Mouse (Mus musculus) CD4-positive, CD25-positive, alpha-beta regulatory T cell, adult 4 months (primary cell): ENCODE results near the gene Sco1. TPM values are rescaled to one million over a fixed set of nuclear protein-coding genes. Genes with fewer than 3 reads are reported as not detected.
"Not testable (repeated sequence)": the region's sequence is repeated elsewhere in the genome, so short reads cannot be mapped to it uniquely, and the experiment has no call there.

Experiments used
- ATAC-seq: one replicate; pipeline ENCODE4 v1.8.0; 2017
- polyA plus RNA-seq, 2 experiments: library from polyadenylated mRNA; unstranded; fragments of 100-300 nt; shearing (Covaris generic); gene quantifications; one replicate each; pipeline ENCODE4 v1.2.1; 2017

The Sco1 gene
- polyA plus RNA-seq: 1 to 10 TPM; 6.6 to 9.4 TPM

GRCm38 (mm10) chr11:67052321-67052952 lies at the start of gene Sco1, which contains the start of gene Adprm:
Gene Sco1, plus strand, starts transcription at chr11:67052670.
Gene Adprm, minus strand, starts transcription at chr11:67052594.
- ATAC-seq: peak; percentile 95

GRCm38 (mm10) chr11:67002911-67003310 lies 49.6 kb upstream of the Sco1 start:
- ATAC-seq: no peak

- no peak for ATAC-seq
Observed at GRCm38 (mm10) chr11:67007961-67008360, 44.5 kb upstream of the Sco1 start.

DNA sequence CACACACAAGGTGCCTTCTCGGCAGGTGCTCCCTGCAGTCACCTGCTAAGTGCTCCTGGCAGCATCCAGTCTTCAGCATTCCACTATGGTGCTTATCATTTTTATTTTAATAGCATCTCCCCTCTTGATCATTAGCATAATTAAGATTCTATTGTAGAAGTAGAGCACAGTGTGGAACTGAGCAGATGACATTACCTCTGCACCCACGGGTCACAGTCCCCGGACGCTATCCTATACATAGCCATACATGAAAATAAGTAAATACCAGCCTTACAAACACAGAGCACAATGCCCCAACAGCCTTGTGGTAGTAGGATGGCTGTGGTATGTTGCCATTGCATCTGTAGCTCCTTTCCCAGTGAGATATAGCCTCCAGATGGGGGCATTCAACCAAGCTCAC lies 43.9 kb upstream of the Sco1 start:
- ATAC-seq: no peak

GRCm38 (mm10) chr11:67010430-67010829 lies 42.0 kb upstream of the Sco1 start:
- ATAC-seq: no peak

DNA sequence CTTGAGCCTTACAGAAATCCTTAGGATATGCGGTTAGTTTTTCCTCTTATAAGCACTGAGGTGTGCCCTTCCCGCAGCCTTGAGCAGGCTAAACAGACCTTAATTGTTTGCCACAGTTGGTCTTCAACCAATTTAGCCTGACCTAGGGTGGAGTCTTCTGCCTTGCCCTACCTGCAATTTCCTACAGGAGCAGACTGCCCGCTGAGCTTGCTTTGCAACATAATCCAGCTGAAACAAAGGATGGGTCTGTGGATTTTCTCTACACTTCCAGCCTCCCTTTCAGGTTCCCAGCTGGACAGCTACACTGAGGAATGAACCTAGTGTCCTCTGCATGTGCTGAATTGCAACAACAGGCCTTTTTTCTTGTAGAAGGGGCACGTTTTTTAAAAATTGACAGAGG lies 40.8 kb upstream of the Sco1 start:
- no peak for ATAC-seq

DNA sequence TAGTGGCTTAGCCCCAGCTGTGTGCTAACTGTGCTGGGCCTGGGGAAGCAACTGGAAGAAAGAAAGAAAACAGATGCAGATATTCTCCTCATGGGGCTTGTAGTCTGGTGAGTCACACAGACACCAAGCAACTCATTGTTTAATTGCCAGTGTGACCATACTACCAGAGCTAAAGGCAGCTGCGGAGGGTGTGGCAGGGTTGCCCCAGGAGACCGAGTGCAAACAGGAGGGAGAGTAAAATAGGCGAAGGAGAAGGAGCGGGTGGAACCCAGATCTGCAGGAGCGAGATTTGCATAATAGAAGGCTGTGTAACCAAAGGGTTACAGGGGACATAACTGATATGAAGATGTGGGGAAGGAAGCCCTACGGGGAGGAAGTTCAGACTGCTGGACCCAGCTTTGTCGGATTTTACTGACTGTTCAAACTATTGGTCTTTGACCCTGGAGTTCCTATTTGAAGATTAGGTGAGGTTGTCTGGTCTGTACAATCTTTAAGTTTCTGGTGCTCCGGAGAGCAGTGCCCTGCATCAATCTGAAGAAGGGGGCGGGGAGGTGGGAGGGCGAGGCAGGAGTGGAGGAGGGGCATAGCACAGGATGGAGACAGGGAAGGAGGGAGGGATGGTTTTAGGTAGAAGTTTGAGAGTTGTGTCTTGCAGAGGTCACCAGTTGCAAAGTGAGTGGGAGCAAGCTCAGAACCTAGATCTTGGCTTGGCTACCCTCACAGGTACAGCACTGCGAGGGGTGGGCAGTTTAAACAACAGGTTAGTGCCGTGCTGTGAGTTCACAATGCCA lies 34.5 kb upstream of the Sco1 start:
- ATAC-seq: no peak

DNA sequence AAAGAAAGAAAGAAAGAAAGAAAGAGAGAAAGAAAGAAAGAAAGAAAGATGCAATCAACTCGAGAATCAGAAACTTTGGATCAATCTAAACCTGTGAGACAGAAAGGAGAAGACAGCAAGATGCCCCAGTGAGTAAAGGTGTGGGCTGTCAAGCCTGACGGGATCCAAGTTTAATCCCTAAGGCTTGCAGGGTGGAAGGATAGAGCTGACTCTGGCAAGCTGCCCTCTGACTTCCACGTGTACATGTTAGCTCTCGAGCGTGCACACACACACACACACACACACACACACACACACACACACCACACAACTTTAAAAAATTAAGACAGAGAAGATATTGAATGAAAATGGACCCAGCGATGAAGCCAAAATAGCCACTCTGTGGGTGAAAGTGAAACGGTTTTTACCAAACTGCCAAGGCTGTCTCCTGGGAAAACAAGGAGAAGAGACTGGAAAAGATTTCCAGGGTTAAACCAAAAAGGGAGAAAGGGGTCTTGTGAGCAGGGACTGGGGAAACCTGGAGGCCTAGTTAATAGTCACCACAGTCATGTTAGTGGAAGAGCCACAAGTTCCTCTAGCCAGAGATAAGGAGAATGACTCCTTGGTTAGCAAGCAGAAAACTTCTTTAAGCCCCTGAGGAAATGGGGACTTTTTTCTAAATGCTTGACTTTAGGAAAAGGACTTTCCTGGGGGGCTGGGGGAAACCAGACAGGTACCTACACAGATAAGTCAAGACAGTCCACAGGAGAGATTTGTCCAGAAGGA lies 32.6 kb upstream of the Sco1 start:
- no peak for ATAC-seq

DNA sequence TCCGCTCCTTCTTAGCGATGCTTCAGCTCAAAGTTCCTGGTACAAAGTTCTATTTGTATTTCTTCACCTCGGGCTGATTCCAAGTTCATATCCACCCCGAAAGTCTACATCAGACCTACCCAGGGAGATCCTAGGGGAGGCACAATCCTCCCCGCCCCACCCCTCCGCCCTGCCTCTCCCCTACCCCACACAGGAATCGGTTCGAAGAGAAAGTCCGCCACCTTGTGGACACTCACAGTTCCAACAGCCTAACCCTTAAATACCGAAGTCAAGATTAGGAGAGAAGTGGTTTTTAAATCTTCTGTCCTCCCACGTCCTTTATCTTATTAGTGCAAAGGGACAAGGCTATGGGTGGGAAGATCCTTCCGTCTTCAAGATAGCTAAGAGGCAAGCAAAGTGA lies 31.5 kb upstream of the Sco1 start:
- peak; percentile 38 for ATAC-seq

DNA sequence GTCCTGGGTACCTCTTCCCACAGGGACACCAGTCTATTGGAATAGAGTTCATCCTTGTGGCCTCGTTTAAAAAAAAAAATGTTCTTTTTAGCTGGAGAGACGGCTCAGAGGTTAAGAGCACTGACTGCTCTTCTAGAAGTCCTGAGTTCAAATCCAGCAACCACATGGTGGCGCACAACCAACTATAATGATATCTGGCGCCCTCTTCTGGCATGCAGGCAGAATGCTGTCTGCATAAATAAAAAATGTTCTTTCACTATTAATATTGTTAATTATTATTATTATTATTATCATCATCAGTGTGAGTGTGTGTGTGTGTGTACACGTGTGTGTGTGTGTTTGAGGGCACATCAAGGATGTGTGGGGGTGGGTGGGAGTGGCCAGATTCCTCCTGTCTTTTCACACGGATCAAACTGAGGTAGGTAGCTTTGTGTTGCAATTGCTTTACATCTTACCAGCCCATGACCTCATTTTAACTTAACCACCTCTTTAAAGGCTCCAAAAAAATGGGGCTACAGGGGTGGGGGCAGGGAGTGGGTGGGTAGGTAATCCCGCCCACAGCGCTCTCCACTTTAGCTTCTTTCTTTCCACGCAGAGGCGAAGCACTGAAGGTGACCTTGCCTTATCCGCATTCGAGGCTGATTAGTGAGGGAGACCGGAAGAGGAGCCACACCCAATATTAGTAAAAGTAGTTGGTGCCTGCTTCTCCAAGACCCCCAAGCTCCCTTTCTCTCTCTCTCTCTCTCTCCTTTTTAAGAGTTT lies 29.9 kb upstream of the Sco1 start:
- no peak for ATAC-seq

DNA sequence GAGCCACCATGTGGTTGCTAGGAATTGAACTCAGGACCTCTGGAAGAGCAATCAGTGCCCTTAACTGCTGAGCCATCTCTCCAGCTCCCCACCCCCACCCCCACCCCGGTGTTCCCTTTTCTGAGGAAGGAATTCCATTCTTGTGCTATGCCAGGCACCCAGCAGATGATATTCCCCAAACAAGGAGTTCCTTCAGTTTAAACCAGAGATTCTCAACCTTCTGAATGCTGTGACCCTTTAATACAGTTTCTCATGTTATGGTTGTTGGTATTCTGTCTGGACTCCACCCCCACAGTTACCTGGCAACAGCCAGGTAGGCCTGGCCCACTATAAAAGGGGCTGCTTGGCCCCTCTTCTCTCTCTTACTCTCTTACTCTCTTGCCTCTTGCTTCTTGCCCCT lies 29.3 kb upstream of the Sco1 start:
- ATAC-seq: not testable (repeated sequence)

GRCm38 (mm10) chr11:67023802-67024340 lies 28.6 kb upstream of the Sco1 start:
- no peak for ATAC-seq

DNA sequence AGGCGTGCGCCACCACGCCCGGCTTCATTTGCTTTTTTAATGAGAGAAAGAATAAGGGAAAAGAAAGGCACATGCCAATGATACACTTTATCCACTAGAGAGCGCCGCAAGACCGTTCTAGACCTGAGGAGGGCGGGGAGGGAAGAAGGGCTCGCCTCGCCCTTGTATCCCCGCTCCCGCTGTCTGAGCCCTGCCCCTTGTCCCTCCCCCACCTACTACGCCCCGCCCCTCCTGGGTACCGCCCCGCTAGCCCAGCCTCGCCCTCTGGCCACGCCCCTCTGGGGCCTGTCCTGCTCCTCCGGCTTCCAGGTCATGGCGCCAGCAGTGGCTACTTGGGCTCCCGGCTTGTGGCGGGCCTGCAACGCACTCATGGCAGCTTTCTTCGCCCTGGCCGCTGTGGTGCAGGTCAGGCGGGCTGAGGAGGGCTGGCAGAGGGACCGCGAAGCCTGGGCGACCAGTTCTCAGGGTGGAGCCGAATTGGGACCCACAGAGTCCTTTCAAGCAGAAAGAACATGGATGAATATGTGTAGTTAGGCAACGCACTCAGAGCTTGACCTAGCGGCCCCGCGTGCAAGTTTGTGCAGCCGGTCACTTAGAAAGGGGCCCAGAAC lies 27.5 kb upstream of the Sco1 start, which contains the start of gene Tmem220:
Tmem220 (plus strand) TSS at position 288 of the 611 bp plus-strand sequence.
- ATAC-seq: peak; percentile 96

GRCm38 (mm10) chr11:67030904-67031602 lies 21.4 kb upstream of the Sco1 start:
- no peak for ATAC-seq

DNA sequence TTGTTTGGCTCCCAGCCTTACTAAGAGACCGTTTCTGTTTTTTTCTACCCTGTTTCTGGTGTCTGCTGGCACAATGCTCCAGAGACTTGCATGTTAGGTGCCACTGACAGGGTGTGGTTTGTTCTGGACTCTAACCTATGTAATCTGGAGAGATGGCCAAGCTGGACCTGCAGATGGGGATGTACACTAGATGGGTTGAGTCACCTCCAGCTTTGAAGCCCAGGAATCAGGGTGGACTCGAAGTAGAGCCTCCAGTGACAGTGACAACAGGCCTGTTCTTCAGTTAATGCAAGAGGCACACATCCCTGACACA lies 20.9 kb upstream of the Sco1 start:
- no peak for ATAC-seq

DNA sequence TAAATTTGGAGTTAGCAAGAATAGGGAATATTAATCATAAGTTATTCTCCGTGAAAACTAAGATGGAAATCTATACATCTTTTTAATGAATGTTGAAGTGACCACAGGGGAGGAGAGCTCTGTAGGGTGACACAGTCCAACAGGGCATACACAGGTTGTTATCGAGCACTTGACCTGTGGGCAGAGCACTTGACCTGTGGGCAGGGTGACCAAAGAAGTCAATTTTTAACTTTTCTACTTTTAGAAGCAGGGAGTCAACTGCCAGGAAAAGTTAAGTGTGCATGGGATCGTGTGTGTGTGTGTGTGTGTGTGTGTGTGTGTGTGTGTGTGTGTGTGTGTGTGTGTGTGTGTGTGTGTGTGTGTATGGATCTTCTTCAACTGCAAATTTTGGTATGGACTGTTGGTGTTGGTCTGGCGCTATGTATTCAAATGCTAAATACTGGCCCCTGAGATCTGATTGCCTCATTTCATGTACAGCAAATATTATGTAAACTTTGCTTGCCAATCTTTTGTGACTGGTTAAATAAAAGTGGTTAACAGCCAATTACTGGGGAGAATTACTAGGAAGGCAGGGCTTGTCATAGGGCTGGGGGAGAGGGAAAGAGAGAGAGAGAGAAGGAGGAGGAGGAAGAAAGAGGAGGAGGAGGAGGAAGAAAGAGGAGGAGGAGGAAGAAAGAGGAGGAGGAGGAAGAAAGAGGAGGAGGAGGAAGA lies 17.5 kb upstream of the Sco1 start:
- ATAC-seq: no peak

GRCm38 (mm10) chr11:67036229-67036628 lies 16.2 kb upstream of the Sco1 start:
- no peak for ATAC-seq

DNA sequence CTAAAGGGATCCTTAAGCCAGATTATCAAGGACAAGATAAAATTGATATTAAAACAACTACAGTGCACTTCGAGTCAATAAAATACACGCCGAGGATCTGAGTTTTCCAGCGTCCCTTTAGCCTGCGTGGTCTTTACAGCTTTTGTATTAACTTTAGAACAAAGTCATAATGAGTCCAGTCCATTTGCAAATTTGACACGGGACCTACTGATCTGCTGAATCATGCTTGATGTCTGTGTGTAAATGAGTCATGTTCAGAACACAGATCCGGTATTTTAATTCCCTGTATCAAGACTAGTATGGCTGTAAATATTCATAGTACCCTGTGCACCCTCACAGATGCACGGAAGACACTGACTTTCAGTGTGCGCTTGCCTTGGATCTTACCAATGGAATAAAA lies 15.6 kb upstream of the Sco1 start:
- no peak for ATAC-seq

DNA sequence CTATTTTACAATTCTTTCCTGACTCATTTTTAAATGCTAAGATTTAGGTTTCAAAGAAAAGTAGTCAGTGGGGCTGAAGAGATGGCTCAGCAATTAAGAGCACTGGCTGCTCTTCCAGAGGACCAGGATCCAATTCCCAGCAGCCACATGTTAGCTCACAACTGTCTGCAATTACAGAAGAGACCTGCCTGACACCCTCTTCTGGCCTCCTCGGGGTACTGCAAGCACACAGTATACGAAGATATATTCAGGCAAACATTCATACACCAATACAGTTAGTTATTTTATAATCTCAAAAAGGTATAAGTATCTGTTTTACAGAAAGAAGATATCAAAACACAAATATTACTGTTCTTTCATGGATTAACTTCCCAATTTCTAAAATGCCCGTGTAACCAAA lies 12.7 kb upstream of the Sco1 start:
- ATAC-seq: no peak

GRCm38 (mm10) chr11:67040483-67040882 lies 12.0 kb upstream of the Sco1 start:
- no peak for ATAC-seq

DNA sequence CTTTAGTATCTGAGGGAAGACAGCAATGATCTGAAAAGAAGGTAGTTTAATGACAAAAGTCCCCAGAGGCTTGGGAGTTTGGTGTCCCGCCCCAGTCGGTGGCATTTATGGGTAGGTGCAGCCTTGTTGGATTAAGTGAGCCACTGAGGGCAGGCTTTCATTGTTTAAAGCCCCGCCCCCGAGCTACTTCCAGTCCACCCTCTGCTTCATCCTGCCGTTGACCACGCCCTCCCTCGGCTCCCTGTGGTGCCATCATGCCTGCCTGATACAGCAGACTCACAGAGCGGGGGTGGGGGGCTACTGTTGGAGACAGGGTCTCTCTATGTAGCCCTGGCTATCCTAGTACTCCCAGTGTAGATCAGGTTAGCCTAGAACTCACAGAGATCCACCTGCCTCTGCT lies 9.5 kb upstream of the Sco1 start:
- no peak for ATAC-seq
